Mouse (Mus musculus): Measurements from ENCODE around the gene Sp7.

Sp7 gene

DNA sequence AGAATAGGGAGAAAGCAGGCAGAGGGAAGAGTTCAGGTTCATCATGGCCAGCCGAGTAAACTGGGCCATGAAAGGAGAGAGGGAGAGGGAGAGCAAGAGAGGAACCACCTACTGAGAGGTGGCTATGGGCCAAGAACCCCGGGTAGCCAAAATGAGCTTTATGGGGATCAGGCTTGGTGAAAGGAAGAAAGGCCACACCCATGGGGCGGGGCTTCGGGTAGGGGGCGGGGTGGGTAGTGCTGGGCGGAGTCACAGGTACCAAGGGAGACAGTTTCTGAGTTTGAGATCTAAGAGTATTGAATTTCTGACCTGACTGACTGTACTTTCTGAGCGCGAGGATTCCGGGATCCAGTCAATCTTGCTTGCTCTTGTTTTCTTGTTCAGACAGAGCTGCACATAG, 19.7 kb upstream of the Sp7 start:
- DNase-seq (ENCODE audit: low spot score in 2 of 2) = no peak

DNA sequence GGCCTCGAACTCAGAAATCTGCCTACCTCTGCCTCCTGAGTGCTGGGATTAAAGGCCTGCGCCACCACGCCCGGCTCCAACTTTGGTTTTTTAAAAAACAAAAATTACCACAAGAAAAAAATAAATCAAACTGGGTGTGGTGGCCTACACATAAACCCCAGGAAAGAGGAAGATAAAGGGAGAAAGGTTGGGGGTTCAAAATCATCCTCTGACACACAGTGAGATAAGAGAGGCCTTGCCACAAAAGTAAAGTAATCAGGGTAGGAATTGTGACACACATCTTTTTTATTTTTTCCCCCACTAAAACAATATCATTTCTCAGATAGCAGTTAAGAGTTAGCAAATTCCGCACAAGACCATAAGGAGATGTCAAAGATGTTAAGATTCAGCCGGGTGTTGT, 16.7 kb upstream of the Sp7 start:
- no peak for DNase-seq (ENCODE audit: low spot score in 2 of 2)

- peak; percentile 59 to 75 for DNase-seq (ENCODE audit: low spot score in 2 of 2)
Observed at GRCm38 (mm10) chr15:102381575-102381974, 14.6 kb upstream of the Sp7 start.

DNA sequence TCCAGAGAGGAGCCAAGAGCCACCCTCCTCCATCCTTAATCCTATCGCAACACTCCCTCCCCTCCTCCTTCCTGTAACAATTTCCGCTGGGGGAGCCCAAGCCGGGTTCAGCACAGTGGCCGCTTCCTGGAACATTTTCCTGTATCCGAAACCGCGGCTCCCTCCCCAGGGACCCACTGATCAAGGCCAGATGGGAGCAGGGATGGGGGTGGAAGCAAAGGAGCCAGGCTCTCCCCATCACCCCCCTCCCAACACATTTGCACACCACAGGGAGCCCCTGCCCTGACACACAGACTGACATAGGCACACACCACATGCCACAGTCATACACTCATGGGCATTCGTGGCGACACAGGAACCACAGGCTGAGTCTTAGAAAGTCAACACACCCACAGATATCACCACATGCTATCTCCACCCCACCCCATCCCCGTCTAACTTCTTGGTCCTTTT, 10.9 kb upstream of the Sp7 start:
- DNase-seq (ENCODE audit: low spot score in 2 of 2) = peak; percentile 86 to 91

GRCm38 (mm10) chr15:102377163-102377543, 10.2 kb upstream of the Sp7 start:
- DNase-seq (ENCODE audit: low spot score in 2 of 2) = peak; percentile 83 to 89

DNA sequence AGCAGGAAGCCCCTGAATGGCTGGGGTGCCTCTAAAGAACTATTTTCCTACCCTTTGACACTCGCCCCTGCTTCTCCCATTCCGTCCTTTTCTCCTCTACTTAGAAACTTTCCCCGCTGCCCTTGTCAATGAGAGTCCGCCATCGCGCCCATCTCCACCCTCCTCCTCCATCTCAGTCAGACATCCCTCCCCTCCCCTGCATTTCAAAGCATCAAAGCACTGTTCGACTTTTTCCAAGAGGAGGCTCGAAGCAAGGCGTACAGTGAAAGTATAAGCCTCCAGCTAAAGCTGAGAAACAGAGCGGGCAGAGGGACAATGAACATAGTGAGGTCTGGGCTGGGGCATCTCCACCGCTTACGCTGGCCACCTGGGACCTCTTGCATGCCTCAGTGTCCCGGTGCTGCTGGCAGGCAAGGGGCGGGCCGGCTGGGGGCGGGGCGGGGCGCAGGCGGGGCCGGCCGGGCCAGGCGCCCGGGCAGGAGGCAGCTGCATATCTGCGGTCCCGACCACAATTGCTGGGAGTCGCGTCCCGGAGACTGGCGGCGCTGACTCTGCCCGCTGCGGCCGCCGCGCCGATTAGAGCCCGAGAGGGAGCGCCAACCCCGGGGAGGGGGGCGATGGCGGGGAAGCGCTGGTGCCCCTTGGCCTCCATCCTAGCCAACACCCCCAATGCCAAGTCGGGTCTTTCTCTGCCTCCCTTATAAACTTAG, 9.6 kb upstream of the Sp7 start:
- DNase-seq (ENCODE audit: low spot score in 2 of 2) = no peak

DNA sequence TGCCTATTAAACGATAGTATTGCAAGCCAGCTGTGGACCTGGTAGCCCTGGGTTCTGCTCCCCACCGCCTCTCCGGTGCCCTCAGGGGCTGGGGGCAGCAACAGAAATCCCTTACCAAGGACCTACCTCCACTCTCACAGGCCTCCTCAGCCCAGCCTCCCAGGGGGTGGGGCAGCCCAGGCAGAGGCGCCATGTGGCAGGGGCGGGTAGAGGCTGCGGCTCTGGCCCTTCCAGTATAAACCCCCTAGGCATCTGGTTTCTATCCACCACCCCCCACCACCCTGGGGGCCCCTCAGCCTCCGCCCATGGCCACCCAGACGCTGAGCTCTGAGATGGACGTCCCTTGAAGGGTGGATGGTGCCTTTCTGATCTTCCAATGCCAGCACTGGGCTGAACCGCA, 3.7 kb upstream of the Sp7 start:
- DNase-seq (ENCODE audit: low spot score in 2 of 2) = no peak

DNA sequence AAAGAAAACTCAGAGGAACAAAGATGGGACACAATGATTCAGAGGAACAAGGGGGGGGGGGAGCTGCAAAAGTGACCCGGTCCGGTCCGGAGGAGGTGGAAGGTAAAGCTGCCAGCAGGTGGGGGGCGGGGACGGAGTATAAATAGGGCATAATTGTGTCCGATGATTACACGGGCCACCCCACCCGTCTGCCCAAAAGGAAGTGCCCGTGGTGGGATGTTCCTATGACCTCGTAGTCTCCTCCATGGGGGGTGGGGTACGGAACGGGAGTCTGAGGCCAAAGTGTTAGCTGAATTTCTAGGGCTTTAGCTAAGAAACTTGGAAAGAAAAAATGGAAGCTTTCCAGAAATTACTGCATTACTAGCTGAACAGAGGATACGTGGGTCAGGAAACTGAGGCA, 3.0 kb upstream of the Sp7 start:
- DNase-seq (ENCODE audit: low spot score in 2 of 2) = no peak

- DNase-seq (ENCODE audit: low spot score in 2 of 2) = no peak
Observed at GRCm38 (mm10) chr15:102366238-102366637, 744 bp downstream of the Sp7 start.

- no peak for DNase-seq (ENCODE audit: low spot score in 2 of 2)
Observed at GRCm38 (mm10) chr15:102364678-102365077, 2.3 kb downstream of the Sp7 start.

DNA sequence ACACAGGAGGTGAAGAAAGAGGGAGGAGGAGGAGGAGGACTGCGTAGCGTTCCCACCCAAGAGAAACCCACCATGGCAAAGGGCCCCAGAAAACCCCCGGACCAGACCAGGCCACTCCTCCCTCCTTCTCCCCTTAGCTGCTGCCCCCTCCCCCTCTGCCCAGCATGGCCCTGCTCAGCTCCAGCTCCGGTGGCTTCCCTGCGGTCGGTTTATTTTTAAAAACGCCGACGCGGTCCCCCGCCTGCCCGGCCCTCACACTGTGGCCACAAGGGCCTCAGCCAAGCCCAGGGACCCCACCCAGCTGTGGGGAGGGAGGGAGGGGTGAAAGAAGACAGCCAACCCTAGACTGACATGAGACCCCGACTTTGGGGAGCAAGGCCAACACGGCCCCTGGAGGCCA, 4.3 kb downstream of the Sp7 start:
- DNase-seq (ENCODE audit: low spot score in 2 of 2) = no peak

GRCm38 (mm10) chr15:102358834-102359233, 8.1 kb downstream of the Sp7 start:
- DNase-seq (ENCODE audit: low spot score in 2 of 2) = no peak

GRCm38 (mm10) chr15:102358126-102358525, 8.9 kb downstream of the Sp7 start:
- no peak for DNase-seq (ENCODE audit: low spot score in 2 of 2)

DNA sequence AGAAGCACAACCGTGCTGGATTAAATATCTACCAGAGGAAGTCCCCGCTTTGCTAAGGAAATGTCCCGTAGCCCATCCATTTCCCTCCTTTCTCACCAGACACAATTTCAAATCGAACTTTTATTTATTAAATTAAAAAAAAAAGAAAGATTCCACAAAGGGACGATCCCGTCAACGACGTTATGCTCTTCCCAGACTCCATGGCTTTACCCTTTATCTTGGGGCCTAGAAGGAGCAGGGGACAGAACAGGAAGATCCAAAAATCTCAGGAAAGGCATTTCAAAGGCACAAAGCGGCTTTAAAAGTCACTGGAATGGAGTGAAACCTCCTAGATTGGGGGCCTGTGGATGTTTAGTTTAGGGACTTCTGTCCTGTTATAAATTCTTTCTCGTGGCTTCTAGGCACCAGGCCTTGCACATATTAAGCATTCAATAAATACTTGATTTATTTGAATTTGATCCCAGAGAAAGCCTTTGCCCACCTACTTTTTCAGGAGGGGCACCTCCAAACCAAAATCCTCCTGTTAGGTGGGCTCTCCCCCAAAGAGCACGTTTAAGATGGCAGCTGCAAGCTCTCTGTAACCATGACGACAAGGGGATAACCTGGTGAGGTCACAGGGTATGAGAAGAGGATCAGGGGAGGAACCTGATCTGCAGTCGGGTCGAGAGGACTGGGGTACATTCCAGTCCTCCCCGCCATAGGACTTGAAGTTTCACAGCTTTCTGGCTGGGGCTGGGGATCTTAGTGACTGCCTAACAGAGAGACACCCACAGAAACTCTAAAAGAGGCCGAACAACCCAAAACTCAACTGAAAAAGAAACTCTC, 10.3 kb downstream of the Sp7 start:
- no peak for DNase-seq (ENCODE audit: low spot score in 2 of 2)

DNA sequence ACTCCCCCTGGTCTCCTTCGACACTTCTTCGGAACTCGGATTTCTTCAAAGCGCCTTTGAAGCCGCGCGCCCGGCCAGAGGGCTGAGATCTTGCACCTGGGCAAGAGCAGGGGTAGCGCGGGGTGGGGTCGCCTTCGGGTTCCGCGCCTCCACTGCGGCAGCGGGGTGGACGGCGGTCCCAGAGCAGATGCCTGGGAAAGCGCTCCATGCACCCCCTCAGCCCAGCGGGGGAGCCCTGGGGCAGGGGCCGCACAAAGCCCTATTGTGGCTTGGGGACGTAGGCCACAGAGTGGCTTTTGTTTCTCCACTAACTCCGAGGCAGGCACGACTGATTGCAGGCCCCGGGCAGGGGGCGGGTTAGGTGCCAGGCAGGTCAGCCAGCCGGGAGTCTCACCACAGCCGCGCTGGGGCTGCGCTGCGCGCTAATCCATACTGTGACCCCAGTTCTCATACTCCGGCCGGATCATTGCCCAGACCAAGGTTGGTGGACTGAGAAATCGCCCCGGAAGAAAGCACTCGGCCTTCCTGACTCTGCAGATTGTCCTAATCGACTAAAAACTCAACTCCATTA, 11.0 kb downstream of the Sp7 start:
- no peak for DNase-seq (ENCODE audit: low spot score in 2 of 2)

DNA sequence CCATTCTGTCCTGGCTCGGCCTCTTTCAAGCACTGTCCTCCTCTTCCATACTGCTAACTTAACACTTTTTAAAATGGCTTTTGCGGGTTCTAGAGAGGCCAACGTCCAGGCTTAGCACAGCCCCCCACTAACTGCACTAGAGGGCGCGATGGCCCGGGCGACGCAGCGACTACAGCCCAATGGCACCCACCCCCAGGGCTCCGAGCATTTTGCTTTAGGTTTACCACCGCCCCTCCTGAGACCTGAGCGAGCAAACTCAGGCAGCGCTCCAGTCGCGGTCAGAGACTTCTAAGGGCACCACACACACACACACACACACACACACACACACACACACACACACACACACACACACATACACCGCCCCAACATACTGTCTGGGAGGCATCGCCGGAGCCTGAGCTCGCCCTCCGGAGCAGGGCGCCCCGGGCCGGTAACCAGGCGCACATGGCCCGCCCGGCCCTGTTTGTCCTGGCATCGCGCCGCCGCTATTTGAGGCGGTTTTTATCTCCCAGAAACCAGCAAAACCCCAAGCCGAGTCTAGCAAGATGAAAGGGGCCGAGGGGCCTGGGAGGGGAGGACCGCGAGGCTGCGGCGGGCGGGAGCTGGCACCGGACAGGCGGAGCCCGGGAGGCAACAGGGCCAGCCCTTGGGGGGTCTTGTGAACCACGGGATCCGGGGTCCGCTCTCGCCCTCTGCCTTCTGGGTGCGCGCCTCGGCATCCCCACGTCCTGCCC, 11.7 kb downstream of the Sp7 start:
- DNase-seq (ENCODE audit: low spot score in 2 of 2) = peak; percentile 38 to 44

- no peak for DNase-seq (ENCODE audit: low spot score in 2 of 2)
Observed at GRCm38 (mm10) chr15:102353986-102354385, 13.0 kb downstream of the Sp7 start.

GRCm38 (mm10) chr15:102352177-102352576, 14.8 kb downstream of the Sp7 start:
- DNase-seq (ENCODE audit: low spot score in 2 of 2) = no peak

GRCm38 (mm10) chr15:102350942-102351291, 16.1 kb downstream of the Sp7 start:
- no peak for DNase-seq (ENCODE audit: low spot score in 2 of 2)

GRCm38 (mm10) chr15:102350138-102350941, 16.6 kb downstream of the Sp7 start, which contains the start of gene Aaas:
TSS of gene Aaas (minus strand) at chr15:102350771.
- DNase-seq (ENCODE audit: low spot score in 2 of 2) = peak; percentile 91 to 94

DNA sequence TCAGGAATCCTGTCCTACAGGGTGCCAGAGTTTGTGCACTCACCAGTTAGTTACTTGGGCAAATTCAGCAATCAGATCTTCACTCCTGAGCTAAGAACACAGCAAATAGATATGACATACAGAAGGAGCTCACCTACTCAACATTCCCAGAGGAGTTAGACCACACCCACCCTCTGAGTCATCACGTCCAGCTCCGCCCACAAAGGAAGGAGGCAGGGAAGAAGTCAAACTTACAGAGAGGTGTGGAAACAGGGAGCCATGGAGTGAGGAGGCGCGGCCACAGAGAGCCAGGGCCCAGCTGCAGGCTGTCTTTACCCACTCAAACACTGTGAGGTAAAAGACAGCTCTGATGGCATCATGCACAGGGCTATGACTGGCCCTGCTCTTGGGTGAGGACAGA, 20.5 kb downstream of the Sp7 start:
- no peak for DNase-seq (ENCODE audit: low spot score in 2 of 2)
